11 mouse cellular contexts compared by ENCODE assay signal in the genomic region with DNA sequence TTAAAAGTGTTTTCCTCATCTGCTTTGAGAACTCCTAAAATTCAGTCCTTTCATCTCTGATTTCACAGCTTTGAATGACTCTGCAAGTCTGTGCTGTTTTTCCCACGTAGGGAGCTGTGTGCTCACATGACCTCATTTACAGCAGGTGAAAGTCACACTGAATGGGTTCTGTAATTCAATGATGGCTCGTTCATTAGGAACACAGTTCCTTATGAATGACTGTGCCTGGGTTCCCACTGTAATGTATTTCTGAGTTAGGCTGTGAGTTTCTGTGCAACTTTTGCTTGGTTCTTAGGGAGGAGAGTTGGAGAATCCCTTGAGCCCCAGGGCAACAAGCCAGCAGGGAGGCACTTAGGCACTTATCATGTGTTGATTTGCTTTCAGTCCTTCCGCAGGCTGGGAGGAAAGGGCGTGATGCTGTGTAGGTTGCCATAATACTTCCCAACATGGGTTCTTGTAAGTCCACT. TPM values are rescaled to one million over a fixed set of nuclear protein-coding genes. Genes with fewer than 3 reads are reported as not detected.
A peak's percentile ranks its signal among the peaks of the same experiment; 100 is the strongest.
DNase-seq lines count a peak whose midpoint lies in the region; ATAC-seq lines count a peak whose summit lies in the region.
"Had no signal": no experiment of that assay in that cellular context is flagged by ENCODE, and none has a peak within 500 bp of the region (broad histone marks: within the 10 kb centered on the region; RNA-seq: fewer than 3 reads in every experiment).

No protein-coding gene starts in this region.

- no peak overlapping the region for H3K4me2 ChIP-seq in forebrain, embryonic 11.5 days (ENCODE audit: low read depth, low read length, severe bottlenecking)
- no peak overlapping the region for H3K4me2 ChIP-seq in forebrain, embryonic 16.5 days (ENCODE audit: low read length)
- no peak overlapping the region for H3K4me2 ChIP-seq in heart, embryonic 16.5 days (ENCODE audit: low read depth, low read length)

- peak; percentile 71 for ATAC-seq in forebrain, embryonic 11.5 days (replicated peaks; ENCODE audit: low FRiP score)
- no peak for ATAC-seq in forebrain, embryonic 16.5 days
- peak; percentile 55; the same call in 1 of the 2 replicates for ATAC-seq in heart, embryonic 16.5 days (replicated peaks; ENCODE audit: extremely low read depth, insufficient read depth, low FRiP score)

- H3K4me3 ChIP-seq in forebrain, embryonic 11.5 days (ENCODE audit: low read depth, low read length), result no peak overlapping the region
- H3K4me3 ChIP-seq in forebrain, embryonic 16.5 days (replicated peaks; ENCODE audit: low read length), result no peak overlapping the region
- H3K4me3 ChIP-seq in heart, embryonic 16.5 days (ENCODE audit: low read length), result no peak overlapping the region

- no peaks in the 10 kb centered on the region for H3K36me3 ChIP-seq in forebrain, embryonic 11.5 days (ENCODE audit: control insufficient read depth, insufficient read depth, low read length)
- H3K36me3 ChIP-seq in forebrain, embryonic 16.5 days (ENCODE audit: control insufficient read depth, insufficient read depth), result no peaks in the 10 kb centered on the region
- H3K36me3 ChIP-seq in heart, embryonic 16.5 days (ENCODE audit: control insufficient read depth, insufficient read depth), result no peaks in the 10 kb centered on the region

- no peaks in the 10 kb centered on the region for H3K9me3 ChIP-seq in forebrain, embryonic 11.5 days (ENCODE audit: control insufficient read depth, low read length)
- no peaks in the 10 kb centered on the region for H3K9me3 ChIP-seq in forebrain, embryonic 16.5 days (ENCODE audit: control insufficient read depth, low read length)
- H3K9me3 ChIP-seq in heart, embryonic 16.5 days (replicated peaks; ENCODE audit: control insufficient read depth, low read length), result no peaks in the 10 kb centered on the region

- WGBS in forebrain, embryonic 11.5 days, result 33% methylated on average over 4 of the region's 4 CpGs
- WGBS in forebrain, embryonic 16.5 days, result 6% methylated on average over 4 of the region's 4 CpGs
- 15% methylated on average over 4 of the region's 4 CpGs for WGBS in heart, embryonic 16.5 days

- H3K27ac ChIP-seq in forebrain, embryonic 11.5 days (ENCODE audit: low read depth, low read length), result no peak overlapping the region
- H3K27ac ChIP-seq in forebrain, embryonic 16.5 days (ENCODE audit: low read length), result no peak overlapping the region
- H3K27ac ChIP-seq in heart, embryonic 16.5 days (ENCODE audit: low read length), result no peak overlapping the region

- no peaks in the 10 kb centered on the region for H3K27me3 ChIP-seq in forebrain, embryonic 11.5 days (ENCODE audit: control insufficient read depth, insufficient read depth, low read length)
- H3K27me3 ChIP-seq in forebrain, embryonic 16.5 days (replicated peaks; ENCODE audit: control insufficient read depth, insufficient read depth, low read length), result no peaks in the 10 kb centered on the region
- no peaks in the 10 kb centered on the region for H3K27me3 ChIP-seq in heart, embryonic 16.5 days (ENCODE audit: control insufficient read depth, insufficient read depth, low read length)
- H3K27me3 ChIP-seq: CH12.LX had no signal

- DNase-seq in forebrain, embryonic 11.5 days (ENCODE audit: low spot score), result peak; percentile 50
- DNase-seq in ZHBTc4 (ENCODE audit: low read depth, low spot score), result peak; percentile 76
- peak; percentile 58 for DNase-seq in kidney, postnatal 10 days
- DNase-seq in urinary bladder, postnatal 25 days (ENCODE audit: low spot score), result no peak
- DNase-seq in MN1 (ENCODE audit: low spot score), result no peak
- no peak for DNase-seq in right cerebral cortex, adult 18-20 months
- DNase-seq: layer of hippocampus, adult 9-11 months; right cerebral cortex, postnatal 25 days had no signal

- no peak overlapping the region for H3K9ac ChIP-seq in forebrain, embryonic 11.5 days (ENCODE audit: low read length)
- no peak overlapping the region for H3K9ac ChIP-seq in forebrain, embryonic 16.5 days (replicated peaks; ENCODE audit: low read depth, low read length)
- H3K9ac ChIP-seq in heart, embryonic 16.5 days (ENCODE audit: low read length), result no peak overlapping the region

- H3K4me1 ChIP-seq in forebrain, embryonic 11.5 days (replicated peaks; ENCODE audit: control insufficient read depth, insufficient read depth, low read length), result no peaks in the 10 kb centered on the region
- H3K4me1 ChIP-seq in forebrain, embryonic 16.5 days (replicated peaks; ENCODE audit: control insufficient read depth, insufficient read depth, low read length), result 0 out of 2 replicates have a peak, but pooled peaks cover 2% of the 10 kb centered on the region
- no peaks in the 10 kb centered on the region for H3K4me1 ChIP-seq in heart, embryonic 16.5 days (ENCODE audit: control insufficient read depth, insufficient read depth, low read length)

RNA-seq across cellular contexts. Expression of gene Grin3a, which starts 46.3 kb away (rescaled TPM):
- 0.41 and 0.80 TPM in 2 replicates for polyA plus RNA-seq in forebrain, embryonic 11.5 days (2014; fragmentation: Nextera tagmentation; extraction: Ambion mirVana)
- 8.3 and 12.2 TPM in 2 replicates for polyA plus RNA-seq in forebrain, embryonic 16.5 days (2015; fragmentation: Nextera tagmentation; extraction: Ambion mirVana)
- 0.21 and 0.26 TPM in 2 replicates for polyA plus RNA-seq in heart, embryonic 16.5 days (2015; fragmentation: Nextera tagmentation; extraction: Ambion mirVana)

Comparison
In these comparisons a context has a peak if more than half of its experiments do, and no peak if none do; other contexts are left out.
1. DNase-seq: peak in forebrain, embryonic 11.5 days (single experiment), ZHBTc4 (single experiment) and kidney, postnatal 10 days (single experiment); none in urinary bladder, postnatal 25 days (single experiment), MN1 (single experiment) and right cerebral cortex, adult 18-20 months (single experiment).